Comparison of ENCODE assay signal across 8 mouse cellular contexts in the genomic region with DNA sequence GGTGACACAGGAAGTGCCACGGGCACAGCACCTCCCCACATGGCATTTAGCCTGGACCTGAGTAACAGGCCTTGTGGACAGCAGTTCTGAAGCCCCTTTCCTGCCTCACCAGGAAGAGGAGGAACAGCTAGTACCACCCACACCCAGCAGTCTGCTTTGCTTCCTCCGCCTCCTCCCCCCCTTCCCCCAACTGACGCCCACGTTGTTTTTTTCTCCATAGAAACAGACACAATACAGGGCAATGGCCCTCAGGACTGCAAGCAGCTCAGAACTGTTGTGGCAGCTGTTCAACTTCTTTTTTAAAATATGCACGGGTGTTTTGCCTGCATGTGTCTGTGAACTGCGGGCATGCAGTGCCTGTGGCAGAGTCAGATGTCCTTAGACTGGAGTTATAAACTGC. TPM values are rescaled to one million over a fixed set of nuclear protein-coding genes. Genes with fewer than 3 reads are reported as not detected.
DNase-seq lines count a peak whose midpoint lies in the region; ATAC-seq and TF ChIP-seq lines count a peak whose summit lies in the region.

No protein-coding gene starts in this region.

- WGBS in forebrain, embryonic 12.5 days, result 9% methylated on average over 6 of the region's 6 CpGs
- 29% methylated on average over 6 of the region's 6 CpGs for WGBS in small intestine, adult 2 months

- DNase-seq in B cell, adult 2 months, result peak; percentile 73 to 80
- peak; percentile 97 for DNase-seq in Muller cell, postnatal 12 days (ENCODE audit: inconsistent ontology term)
- peak; percentile 82 for DNase-seq in layer of hippocampus, adult 9-11 months
- DNase-seq in cerebellum, adult 11 months, result no peak

- H3K4me3 ChIP-seq in forebrain, embryonic 12.5 days (replicated peaks), result no peak overlapping the region
- no peak overlapping the region for H3K4me3 ChIP-seq in small intestine, adult 2 months (ENCODE audit: low read depth, low read length)

- TF ChIP-seq CTCF in small intestine, adult 2 months (IDR thresholded peaks at IDR 0.05; ENCODE audit: extremely low read depth, insufficient read length, insufficient replicate concordance, low read depth, low read length), result no peak

- H3K4me1 ChIP-seq in forebrain, embryonic 12.5 days, result peaks cover 61% of the 10 kb centered on the region
- H3K4me1 ChIP-seq in small intestine, adult 2 months (ENCODE audit: control insufficient read depth, insufficient read depth, insufficient read length, low read length), result peaks cover 37% of the 10 kb centered on the region

- TF ChIP-seq POLR2A in small intestine, adult 2 months (IDR thresholded peaks at IDR 0.05; ENCODE audit: low read depth, low read length), result no peak

- H3K9me3 ChIP-seq in forebrain, embryonic 12.5 days, result no peaks in the 10 kb centered on the region

- H3K27ac ChIP-seq in forebrain, embryonic 12.5 days, result peak overlapping the region; percentile 83
- peak overlapping the region; percentile 64 for H3K27ac ChIP-seq in small intestine, adult 2 months (ENCODE audit: insufficient read depth, low read depth, low read length)

- no peaks in the 10 kb centered on the region for H3K36me3 ChIP-seq in forebrain, embryonic 12.5 days (replicated peaks)
- H3K36me3 ChIP-seq in small intestine, adult 2 months (ENCODE audit: control insufficient read depth, insufficient read depth, low read length), result no peaks in the 10 kb centered on the region

- H3K9ac ChIP-seq in forebrain, embryonic 12.5 days, result peak overlapping the region; percentile 36; the same call in 1 of the 2 replicates

- ATAC-seq in forebrain, embryonic 12.5 days (ENCODE audit: low FRiP score), result peak; percentile 55
- peak; percentile 72 to 80 for ATAC-seq in hematopoietic stem cell, adult 5-6 weeks (replicated peaks in 1 of 2; ENCODE audit: insufficient read depth in 1 of 2, low FRiP score in 2 of 2, low TSS enrichment in 1 of 2, low read depth in 1 of 2, poor library complexity in 2 of 2, severe bottlenecking in 2 of 2)
- peak; percentile 51 for ATAC-seq in megakaryocyte, adult 5-6 weeks (ENCODE audit: poor library complexity, severe bottlenecking)

- no peaks in the 10 kb centered on the region for H3K27me3 ChIP-seq in forebrain, embryonic 12.5 days
- no peaks in the 10 kb centered on the region for H3K27me3 ChIP-seq in small intestine, adult 2 months (ENCODE audit: control insufficient read depth, insufficient read depth, low read length)

- peak overlapping the region; percentile 43 for H3K4me2 ChIP-seq in forebrain, embryonic 12.5 days

RNA-seq across cellular contexts. Expression of a gene that starts 44.1 kb away (rescaled TPM):
- 12.3 and 14.2 TPM in 2 replicates for polyA plus RNA-seq in forebrain, embryonic 12.5 days (2016; fragmentation: Nextera tagmentation; extraction: Ambion mirVana)
- 10.5 and 12.5 TPM in 2 replicates for total RNA-seq in hematopoietic stem cell, adult 5-6 weeks (2017)
- 41.5 and 42.9 TPM in 2 replicates for total RNA-seq in megakaryocyte, adult 5-6 weeks (2015)
- total RNA-seq in megakaryocyte, adult 5-6 weeks (2017), result 12.4 and 13.3 TPM in 2 replicates
- 27.8 and 48.0 TPM in 2 replicates for polyA plus RNA-seq in small intestine, adult 2 months (2012; rRNA removed)
